Mouse (Mus musculus) CH12.LX (cell line): ENCODE data around the gene Adora2a.

Source experiments
- CTCF ChIP-seq, 2 experiments: IDR thresholded peaks in 1 of 2; conservative IDR thresholded peaks in 1 of 2; 2 replicates each; pipeline ENCODE4 v1.5.1; 2011 to 2012; ENCODE audit warnings: low read depth in 2 of 2, low read length in 2 of 2, improper control_type of control experiment in 1 of 2, inconsistent platforms in 1 of 2, mild to moderate bottlenecking in 1 of 2, moderate library complexity in 1 of 2
- EP300 ChIP-seq: IDR thresholded peaks from 2 replicates; pipeline ENCODE4 v1.6.1; 2011; ENCODE audit warnings: low read length, improper control_type of control experiment
- HCFC1 ChIP-seq: IDR thresholded peaks from 2 replicates; pipeline ENCODE4 v1.6.1; 2012; ENCODE audit warnings: low read depth, mild to moderate bottlenecking, inconsistent platforms, low read length, improper control_type of control experiment
- JUN ChIP-seq: IDR thresholded peaks from 2 replicates; pipeline ENCODE4 v1.6.1; 2011; ENCODE audit warnings: low read depth, mild to moderate bottlenecking, low read length, improper control_type of control experiment, moderate library complexity; ENCODE audit not compliant: insufficient read depth
- MAFK ChIP-seq: IDR thresholded peaks from 2 replicates; pipeline ENCODE4 v1.6.1; 2011; ENCODE audit warnings: low read length, improper control_type of control experiment; ENCODE audit not compliant: insufficient replicate concordance
- MAZ ChIP-seq: IDR thresholded peaks from 2 replicates; pipeline ENCODE4 v1.6.1; 2012; ENCODE audit warnings: low read depth, mild to moderate bottlenecking, inconsistent platforms, low read length, improper control_type of control experiment, moderate library complexity
- MYC ChIP-seq: IDR thresholded peaks from 2 replicates; pipeline ENCODE4 v1.6.1; 2011; ENCODE audit warnings: low read depth, mild to moderate bottlenecking, improper control_type of control experiment, low read length
- NELFE ChIP-seq: IDR thresholded peaks from 2 replicates; pipeline ENCODE4 v1.6.1; 2011; ENCODE audit warnings: low read depth, low read length, improper control_type of control experiment
- POLR2A ChIP-seq: IDR thresholded peaks from 2 replicates; pipeline ENCODE4 v1.6.1; 2011; ENCODE audit warnings: low read depth, mild to moderate bottlenecking, improper control_type of control experiment, low read length
- POLR2AphosphoS2 ChIP-seq: IDR thresholded peaks from 2 replicates; pipeline ENCODE4 v1.6.1; 2011; ENCODE audit warnings: low read depth, low read length, improper control_type of control experiment
- SMC3 ChIP-seq: IDR thresholded peaks from 2 replicates; pipeline ENCODE4 v1.6.1; 2011; ENCODE audit warnings: low read depth, low read length, improper control_type of control experiment
- TCF12 ChIP-seq: IDR thresholded peaks from 2 replicates; pipeline ENCODE4 v1.6.1; 2014; ENCODE audit warnings: low read depth, mild to moderate bottlenecking, inconsistent platforms, low read length, improper control_type of control experiment
- USF2 ChIP-seq: conservative IDR thresholded peaks from 2 replicates; pipeline ENCODE4 v1.6.1; 2011; ENCODE audit warnings: low read depth, low read length, improper control_type of control experiment
- ZC3H11A ChIP-seq: IDR thresholded peaks from 2 replicates; pipeline ENCODE4 v1.6.1; 2012; ENCODE audit warnings: low read depth, mild to moderate bottlenecking, inconsistent platforms, low read length, improper control_type of control experiment

GRCm38 (mm10) chr10:75322966-75323365, 6.3 kb downstream of the Adora2a start:
- TF ChIP-seq CTCF (conservative IDR thresholded peaks at IDR 0.05 in 1 of 2, IDR thresholded peaks at IDR 0.05 in 1 of 2; ENCODE audit: low read depth in 2 of 2, low read length in 2 of 2) (no peak), MAFK (no peak), ZC3H11A (no peak), TCF12 (no peak), POLR2A (no peak), EP300 (no peak), POLR2AphosphoS2 (no peak), JUN (no peak), NELFE (no peak), USF2 (no peak), SMC3 (no peak), MAZ (no peak), HCFC1 (no peak), MYC (no peak)
